ENCODE assay signal across 29 mouse cellular contexts in genomic region chr2:20941105-20941504, GRCm38 (mm10). TPM values are rescaled to one million over a fixed set of nuclear protein-coding genes. Genes with fewer than 3 reads are reported as not detected.
DNase-seq lines count a peak whose midpoint lies in the region; ATAC-seq and TF ChIP-seq lines count a peak whose summit lies in the region.
"Had no signal": no experiment of that assay in that cellular context is flagged by ENCODE, and none has a peak within 500 bp of the region (broad histone marks: within the 10 kb centered on the region; RNA-seq: fewer than 3 reads in every experiment).

No protein-coding gene starts in this region.

- ATAC-seq in heart, embryonic 15.5 days (replicated peaks; ENCODE audit: insufficient number of reproducible peaks, insufficient read depth, low FRiP score, low read depth): no peak
- ATAC-seq in limb, embryonic 14.5 days (ENCODE audit: low FRiP score, low read depth): no peak
- ATAC-seq: forebrain, embryonic 14.5 days; intestine, postnatal 0 days; liver, embryonic 12.5 days; liver, postnatal 0 days; midbrain, embryonic 13.5 days had no signal

- peaks cover 76% of the 10 kb centered on the region for H3K4me1 ChIP-seq in heart, embryonic 15.5 days (replicated peaks)
- H3K4me1 ChIP-seq in limb, embryonic 14.5 days (ENCODE audit: control insufficient read depth, insufficient read depth, low read length): peaks cover 19% of the 10 kb centered on the region; the same call in 1 of the 2 replicates

- TF ChIP-seq POLR2A in limb, embryonic 14.5 days (IDR thresholded peaks at IDR 0.05; ENCODE audit: borderline replicate concordance, extremely low read depth, insufficient read depth, insufficient read length): no peak

- intact Hi-C loops in heart, postnatal 10 days (cut with DNase I): no loop called here
- intact Hi-C loops in left cerebral cortex, postnatal 10 days (cut with DNase I): no loop called here

- no peaks in the 10 kb centered on the region for H3K27me3 ChIP-seq in heart, embryonic 15.5 days
- H3K27me3 ChIP-seq in limb, embryonic 14.5 days (ENCODE audit: control insufficient read depth, insufficient read depth, low read length): no peaks in the 10 kb centered on the region
- H3K27me3 ChIP-seq: embryonic facial prominence, embryonic 12.5 days; hindbrain, embryonic 13.5 days; limb, embryonic 13.5 days; liver, embryonic 12.5 days; megakaryocyte, embryonic 14.5 days; midbrain, embryonic 13.5 days had no signal

- no peaks in the 10 kb centered on the region for H3K9me3 ChIP-seq in heart, embryonic 15.5 days (replicated peaks)
- no peaks in the 10 kb centered on the region for H3K9me3 ChIP-seq in limb, embryonic 14.5 days (ENCODE audit: control insufficient read depth, low read length)
- H3K9me3 ChIP-seq: embryonic facial prominence, embryonic 12.5 days; hindbrain, embryonic 13.5 days; limb, embryonic 13.5 days; liver, embryonic 12.5 days; megakaryocyte, embryonic 14.5 days; midbrain, embryonic 13.5 days had no signal

- H3K4me2 ChIP-seq in heart, embryonic 15.5 days: no peak overlapping the region
- no peak overlapping the region for H3K4me2 ChIP-seq in limb, embryonic 14.5 days (replicated peaks; ENCODE audit: low read depth, low read length, severe bottlenecking)
- H3K4me2 ChIP-seq: embryonic facial prominence, embryonic 12.5 days; hindbrain, embryonic 13.5 days; limb, embryonic 13.5 days; liver, embryonic 12.5 days; midbrain, embryonic 13.5 days had no signal

- peak overlapping the region; percentile 62 for H3K27ac ChIP-seq in heart, embryonic 15.5 days
- H3K27ac ChIP-seq in limb, embryonic 14.5 days (replicated peaks; ENCODE audit: low read depth, low read length): no peak overlapping the region
- H3K27ac ChIP-seq: embryonic facial prominence, embryonic 12.5 days; hindbrain, embryonic 13.5 days; limb, embryonic 13.5 days; liver, embryonic 12.5 days; midbrain, embryonic 13.5 days; stomach, postnatal 0 days had no signal

- peak; percentile 42 for DNase-seq in embryo, embryonic 11 days
- DNase-seq in embryo, embryonic 10 days (ENCODE audit: low spot score): no peak
- DNase-seq in heart, postnatal 10 days: no peak
- peak; percentile 66 for DNase-seq in forelimb bud, embryonic 11.5 days (ENCODE audit: low read depth, low spot score)
- DNase-seq in limb, embryonic 14.5 days (ENCODE audit: low spot score): peak; percentile 48
- DNase-seq in left cerebral cortex, postnatal 10 days (ENCODE audit: extremely low spot score in 1 of 2, low spot score in 2 of 2): no peak
- DNase-seq in right cerebral cortex, postnatal 10 days (ENCODE audit: low spot score in 2 of 2): no peak
- DNase-seq: adrenal gland, postnatal 36 days; cerebellum, adult 18-20 months; cerebellum, postnatal 14 days; gastrocnemius, postnatal 25 days; heart, postnatal 36 days; kidney, adult 9 months; kidney, postnatal 10 days; layer of hippocampus, postnatal 36 days; liver, postnatal 0 days; lung, postnatal 4 days; thymus, adult 18-20 months; thymus, postnatal 36 days had no signal

- no peak overlapping the region for H3K4me3 ChIP-seq in heart, embryonic 15.5 days
- H3K4me3 ChIP-seq in limb, embryonic 14.5 days (replicated peaks; ENCODE audit: low read length): no peak overlapping the region
- H3K4me3 ChIP-seq: embryonic facial prominence, embryonic 12.5 days; hindbrain, embryonic 13.5 days; limb, embryonic 13.5 days; liver, embryonic 12.5 days; megakaryocyte, embryonic 14.5 days; midbrain, embryonic 13.5 days had no signal

- no peak overlapping the region for H3K9ac ChIP-seq in heart, embryonic 15.5 days
- no peak overlapping the region for H3K9ac ChIP-seq in limb, embryonic 14.5 days (ENCODE audit: low read depth, low read length, severe bottlenecking)
- H3K9ac ChIP-seq: embryonic facial prominence, embryonic 12.5 days; hindbrain, embryonic 13.5 days; limb, embryonic 13.5 days; liver, embryonic 12.5 days; liver, postnatal 0 days; midbrain, embryonic 13.5 days had no signal

- H3K36me3 ChIP-seq in heart, embryonic 15.5 days: no peaks in the 10 kb centered on the region
- no peaks in the 10 kb centered on the region for H3K36me3 ChIP-seq in limb, embryonic 14.5 days (ENCODE audit: control insufficient read depth, insufficient read depth, low read length)
- H3K36me3 ChIP-seq: embryonic facial prominence, embryonic 12.5 days; hindbrain, embryonic 13.5 days; limb, embryonic 13.5 days; liver, embryonic 12.5 days; midbrain, embryonic 13.5 days had no signal

RNA-seq across cellular contexts. Expression of gene Arhgap21, which starts 27.6 kb away (rescaled TPM):
- 16.7 and 17.2 TPM in 2 replicates for polyA plus RNA-seq in heart, embryonic 15.5 days (2015; fragmentation: Nextera tagmentation; extraction: Ambion mirVana)
- total RNA-seq in heart, postnatal 10 days (2021): 100 to 1,000 TPM; 105 to 112 TPM
- polyA plus RNA-seq in limb, embryonic 14.5 days (2012; rRNA removed): 29.2 and 58.7 TPM in 2 replicates
- polyA plus RNA-seq in limb, embryonic 14.5 days (2014; fragmentation: Nextera tagmentation; extraction: Ambion mirVana): 19.1 and 19.6 TPM in 2 replicates
- 100 to 1,000 TPM; 204 to 212 TPM for total RNA-seq in left cerebral cortex, postnatal 10 days (2021)

Comparison
In these comparisons a context has a peak if more than half of its experiments do, and no peak if none do; other contexts are left out.
1. DNase-seq: peak in embryo, embryonic 11 days (single experiment), forelimb bud, embryonic 11.5 days (single experiment) and limb, embryonic 14.5 days (single experiment); none in embryo, embryonic 10 days (single experiment), heart, postnatal 10 days (0 of 2), left cerebral cortex, postnatal 10 days (0 of 2) and right cerebral cortex, postnatal 10 days (0 of 2).